Mouse (Mus musculus) hindbrain, embryonic 11.5 days (tissue): ENCODE results near the gene Tmem165. TPM values are rescaled to one million over a fixed set of nuclear protein-coding genes. Genes with fewer than 3 reads are reported as not detected.

Experiments used
- ATAC-seq: fragments of 200-750 bp; cut with Nextera tagmentation; 2 replicates; pipeline ENCODE4 v1.8.0; 2017; ENCODE audit warnings: mild to moderate bottlenecking, moderate TSS enrichment, moderate library complexity; ENCODE audit not compliant: low FRiP score
- DNase-seq: peaks from one replicate; pipeline ENCODE4 v3.0.0-alpha.2; 2015; ENCODE audit warnings: low spot score
- H3K27ac ChIP-seq: fragments of 300-500 bp; sonication (generic); 2 replicates; pipeline ENCODE4 v1.5.1; 2014; ENCODE audit warnings: mild to moderate bottlenecking, low read depth, low read length
- H3K27me3 ChIP-seq: fragments of 300-500 bp; sonication (generic); 2 replicates; pipeline ENCODE4 v1.6.1; 2014; ENCODE audit warnings: mild to moderate bottlenecking, low read length, moderate library complexity, mixed read lengths; ENCODE audit not compliant: control insufficient read depth, insufficient read depth
- H3K36me3 ChIP-seq: fragments of 300-500 bp; sonication (generic); 2 replicates; pipeline ENCODE4 v1.6.1; 2014; ENCODE audit warnings: mild to moderate bottlenecking, low read length, moderate library complexity, mixed read lengths; ENCODE audit not compliant: control insufficient read depth, insufficient read depth
- H3K4me1 ChIP-seq: fragments of 300-500 bp; sonication (generic); replicated peaks from 2 replicates; pipeline ENCODE4 v1.6.1; 2014; ENCODE audit warnings: low read length, mixed read lengths; ENCODE audit not compliant: control insufficient read depth, insufficient read depth
- H3K4me2 ChIP-seq: fragments of 300-500 bp; sonication (generic); replicated peaks from 2 replicates; pipeline ENCODE4 v1.6.1; 2014; ENCODE audit warnings: mild to moderate bottlenecking, low read depth, low read length
- H3K4me3 ChIP-seq: fragments of 300-500 bp; sonication (generic); 2 replicates; pipeline ENCODE4 v1.5.1; 2014; ENCODE audit warnings: low read depth, low read length
- H3K9ac ChIP-seq: fragments of 300-500 bp; sonication (generic); 2 replicates; pipeline ENCODE4 v1.6.1; 2014; ENCODE audit warnings: low read depth, low read length
- H3K9me3 ChIP-seq: fragments of 300-500 bp; sonication (generic); 2 replicates; pipeline ENCODE4 v1.6.1; 2016; ENCODE audit warnings: low read length; ENCODE audit not compliant: control insufficient read depth
- WGBS: fragments of 180-500 bp; shearing (Covaris S2); extraction: QIAGEN DNeasy Blood & Tissue Kit; methylation state at CpG from one replicate; pipeline ENCODE4 v1.1.7; 2014; 5-methylcytosine and 5-hydroxymethylcytosine counted together
- polyA plus RNA-seq: library from polyadenylated mRNA; unstranded; fragments of >200 nt; fragmentation: Nextera tagmentation; extraction: Ambion mirVana; gene quantifications from 2 replicates; pipeline ENCODE4 v1.2.1, GENCODE M21; 2014

Gene Tmem165
- polyA plus RNA-seq, 1 experiment from 2014 or later = 105 TPM

GRCm38 (mm10) chr5:76177664-76178063 lies 6.0 kb upstream of the Tmem165 start:
- Histone ChIP-seq H3K27me3 (no peaks in the 10 kb centered on the region), H3K27ac (no peak overlapping the region), H3K9me3 (no peaks in the 10 kb centered on the region), H3K4me1 (no peaks in the 10 kb centered on the region), H3K36me3 (no peaks in the 10 kb centered on the region), H3K4me3 (no peak overlapping the region), H3K4me2 (no peak overlapping the region), H3K9ac (no peak overlapping the region)
- no peak for DNase-seq
- WGBS = 89% methylated on average over 7 of the region's 7 CpGs
- no peak for ATAC-seq

GRCm38 (mm10) chr5:76179171-76179570 lies 4.5 kb upstream of the Tmem165 start:
- ATAC-seq (no peak), DNase-seq (no peak)
- Histone ChIP-seq H3K4me2 (no peak overlapping the region), H3K9me3 (no peaks in the 10 kb centered on the region), H3K36me3 (no peaks in the 10 kb centered on the region), H3K27ac (no peak overlapping the region), H3K4me1 (no peaks in the 10 kb centered on the region), H3K27me3 (no peaks in the 10 kb centered on the region), H3K4me3 (no peak overlapping the region), H3K9ac (no peak overlapping the region)
- 97% methylated on average over 5 of the region's 5 CpGs for WGBS

- 87% methylated on average over 5 of the region's 5 CpGs for WGBS
Measured at GRCm38 (mm10) chr5:76179791-76180190, 3.9 kb upstream of the Tmem165 start.

GRCm38 (mm10) chr5:76182326-76182725 lies 1.4 kb upstream of the Tmem165 start:
- WGBS = 78% methylated on average over 3 of the region's 3 CpGs
- no peak overlapping the region for H3K27ac ChIP-seq
- 0 out of 2 replicates have a peak, but pooled peaks cover 3% of the 10 kb centered on the region for H3K4me1 ChIP-seq

More at GRCm38 (mm10) chr5:76179791-76180190, 3.9 kb upstream of the Tmem165 start:
- Histone ChIP-seq H3K36me3 (no peaks in the 10 kb centered on the region), H3K9ac (no peak overlapping the region), H3K4me1 (no peaks in the 10 kb centered on the region), H3K4me2 (no peak overlapping the region), H3K9me3 (no peaks in the 10 kb centered on the region), H3K27me3 (no peaks in the 10 kb centered on the region), H3K4me3 (no peak overlapping the region), H3K27ac (no peak overlapping the region)
- ATAC-seq (no peak), DNase-seq (no peak)

GRCm38 (mm10) chr5:76183043-76183749 lies 484 bp upstream of the Tmem165 start:
- Histone ChIP-seq H3K27me3 (no peaks in the 10 kb centered on the region), H3K9ac (peak overlapping the region; percentile 97), H3K9me3 (no peaks in the 10 kb centered on the region), H3K4me3 (peak overlapping the region; percentile 85), H3K4me1 (0 out of 2 replicates have a peak, but pooled peaks cover 3% of the 10 kb centered on the region), H3K36me3 (no peaks in the 10 kb centered on the region), H3K4me2 (peak overlapping the region; percentile 84), H3K27ac (no peak overlapping the region)
- ATAC-seq (no peak), DNase-seq (no peak)
- 46% methylated on average over 17 of the region's 17 CpGs for WGBS

More at GRCm38 (mm10) chr5:76182326-76182725, 1.4 kb upstream of the Tmem165 start:
- no peaks in the 10 kb centered on the region for H3K9me3 ChIP-seq
- DNase-seq (no peak), ATAC-seq (no peak)
- H3K27me3 ChIP-seq = no peaks in the 10 kb centered on the region
- H3K4me3 ChIP-seq = no peak overlapping the region
- H3K4me2 ChIP-seq = no peak overlapping the region
- no peaks in the 10 kb centered on the region for H3K36me3 ChIP-seq
- H3K9ac ChIP-seq = no peak overlapping the region

- Histone ChIP-seq H3K27ac (peak overlapping the region; percentile 95), H3K4me2 (peak overlapping the region; percentile 84), H3K27me3 (no peaks in the 10 kb centered on the region), H3K9ac (peak overlapping the region; percentile 97), H3K4me3 (peak overlapping the region; percentile 85), H3K4me1 (0 out of 2 replicates have a peak, but pooled peaks cover 3% of the 10 kb centered on the region), H3K36me3 (no peaks in the 10 kb centered on the region), H3K9me3 (no peaks in the 10 kb centered on the region)
- WGBS = 6% methylated on average over 30 of the region's 38 CpGs
- ATAC-seq = peak; percentile 94
- peak; percentile 86 for DNase-seq
Measured at GRCm38 (mm10) chr5:76184286-76185080, 803 bp downstream of the Tmem165 start.

GRCm38 (mm10) chr5:76187885-76188284 lies 4.2 kb downstream of the Tmem165 start:
- no peak overlapping the region for H3K9ac ChIP-seq
- no peaks in the 10 kb centered on the region for H3K36me3 ChIP-seq

GRCm38 (mm10) chr5:76190609-76191008 lies 6.9 kb downstream of the Tmem165 start:
- no peak overlapping the region for H3K9ac ChIP-seq
- H3K4me3 ChIP-seq = no peak overlapping the region
- H3K4me2 ChIP-seq = no peak overlapping the region
- no peak for ATAC-seq
- H3K9me3 ChIP-seq = no peaks in the 10 kb centered on the region
- H3K27me3 ChIP-seq = no peaks in the 10 kb centered on the region
- no peak for DNase-seq
- no peaks in the 10 kb centered on the region for H3K4me1 ChIP-seq
- WGBS = 90% methylated on average over 4 of the region's 4 CpGs
- H3K27ac ChIP-seq = no peak overlapping the region
- no peaks in the 10 kb centered on the region for H3K36me3 ChIP-seq

More at GRCm38 (mm10) chr5:76187885-76188284, 4.2 kb downstream of the Tmem165 start:
- Histone ChIP-seq H3K4me2 (no peak overlapping the region), H3K27me3 (no peaks in the 10 kb centered on the region), H3K4me1 (0 out of 2 replicates have a peak, but pooled peaks cover 3% of the 10 kb centered on the region), H3K27ac (no peak overlapping the region), H3K4me3 (no peak overlapping the region), H3K9me3 (no peaks in the 10 kb centered on the region)
- DNase-seq = no peak
- ATAC-seq = no peak
- 91% methylated on average over 5 of the region's 5 CpGs for WGBS
